Mouse (Mus musculus) E14TG2a.4 (cell line): ENCODE measurements around the gene Filip1l.

Experiments used
- CTCF ChIP-seq: conservative IDR thresholded peaks from 2 replicates; pipeline ENCODE4 v1.5.1; 2014; ENCODE audit warnings: low read length
- NANOG ChIP-seq: IDR thresholded peaks from 2 replicates; pipeline ENCODE4 v1.6.1; 2014; ENCODE audit warnings: borderline replicate concordance, low read length, mixed read lengths

DNA sequence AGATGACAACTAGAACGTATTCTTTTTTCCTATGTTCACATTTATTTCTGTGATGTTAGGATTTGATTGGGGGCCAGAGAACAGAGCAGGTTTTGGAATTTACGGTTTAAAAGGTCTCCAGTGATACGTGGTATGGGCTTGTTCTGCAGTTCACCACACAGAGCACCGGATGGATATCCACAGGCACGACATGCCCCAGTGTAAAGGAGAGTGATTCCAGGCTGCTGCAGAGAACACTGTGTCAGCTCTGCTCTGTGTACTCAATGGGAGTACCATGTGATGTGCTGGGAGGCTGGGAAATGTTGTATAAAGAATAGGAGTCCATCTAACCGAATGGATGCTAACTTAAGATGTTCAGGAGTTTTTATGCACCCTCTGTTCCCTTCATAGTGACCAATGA, 1.0 kb downstream of the Filip1l start:
- no peak for TF ChIP-seq CTCF
- TF ChIP-seq NANOG, result no peak
